Mouse (Mus musculus): ENCODE measurements around the gene Zcchc8. TPM values are rescaled to one million over a fixed set of nuclear protein-coding genes. Genes with fewer than 3 reads are reported as not detected.
A peak's percentile ranks its signal among the peaks of the same experiment; 100 is the strongest.
"Not testable (repeated sequence)": the region's sequence is repeated elsewhere in the genome, so short reads cannot be mapped to it uniquely, and the experiment has no call there.

Gene Zcchc8
- total and polyA plus RNA-seq, 3 experiments = 12.6 to 24.9 (median 23.2) TPM

DNA sequence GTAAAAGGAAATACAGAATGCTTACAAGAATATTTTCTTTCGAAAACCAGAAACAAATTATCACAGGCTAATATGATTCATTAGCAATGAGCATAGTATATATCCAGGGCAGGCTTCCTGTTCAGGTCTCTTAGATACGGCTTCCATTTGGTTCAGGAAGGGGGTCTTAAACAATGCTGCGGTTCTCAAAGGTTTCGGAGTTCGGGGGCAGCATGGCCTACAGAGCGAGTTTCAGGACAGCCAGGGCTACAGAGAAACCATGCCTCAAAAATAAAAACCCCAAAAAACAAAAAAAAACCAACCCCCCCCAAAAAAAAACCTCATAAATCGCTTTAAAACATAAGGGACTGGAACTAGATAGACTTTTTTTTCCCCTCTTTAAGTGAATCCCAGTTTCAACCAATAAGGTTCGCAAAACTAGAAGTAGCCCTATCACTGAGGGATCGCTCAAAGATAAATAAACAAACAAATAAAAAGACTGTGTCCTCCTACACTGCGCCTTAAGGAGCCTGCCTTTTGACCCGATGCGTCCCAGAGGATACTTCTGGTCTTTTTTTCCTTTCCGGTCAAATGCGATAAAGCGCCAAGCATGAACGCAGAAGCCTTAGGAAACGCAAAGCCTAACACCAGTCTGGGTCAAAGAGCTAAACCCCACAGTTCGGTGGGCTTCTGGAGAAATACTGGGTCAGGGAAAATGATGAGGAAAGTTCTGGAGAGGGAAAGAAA, 27.6 kb upstream of the Zcchc8 start:
- peak overlapping the region; percentile 99 for H3K27ac ChIP-seq
- peaks cover 9% of the 10 kb centered on the region; the same call in 1 of the 2 replicates for H3K4me1 ChIP-seq (ENCODE audit: control insufficient read depth, insufficient read depth, low read length)
- H3K36me3 ChIP-seq (ENCODE audit: control insufficient read depth, insufficient read depth, low read length) = peaks cover 38% of the 10 kb centered on the region
- H3K27me3 ChIP-seq (ENCODE audit: control insufficient read depth, insufficient read depth, low read length) = no peaks in the 10 kb centered on the region
- H3K9ac ChIP-seq (ENCODE audit: low read depth, low read length) = peak overlapping the region; percentile 67
- under 1% methylated on average over 18 of the region's 18 CpGs for WGBS
- no peak for TF ChIP-seq POLR2A (IDR thresholded peaks at IDR 0.05; ENCODE audit: insufficient read depth, low read depth, low read length)
- no peak for TF ChIP-seq EP300 (IDR thresholded peaks at IDR 0.05; ENCODE audit: insufficient read depth, low read depth, low read length)
- no peak for TF ChIP-seq CTCF (IDR thresholded peaks at IDR 0.05)
- H3K4me3 ChIP-seq = peak overlapping the region; percentile 92
- DNase-seq = no peak
- H3K79me2 ChIP-seq (replicated peaks; ENCODE audit: control insufficient read depth, insufficient read depth, low read length) = no peaks in the 10 kb centered on the region; the same call in 1 of the 2 replicates
- intact Hi-C loops (cut with DNase I) = loop anchor here (1.0 to 5.0 kb wide), 3 partner anchors 28 to 579 kb away; partner anchors contain the start of genes Denr, Mphosph9 and Zcchc8

GRCm38 (mm10) chr5:123747604-123748003, 26.7 kb upstream of the Zcchc8 start:
- TF ChIP-seq EP300 (IDR thresholded peaks at IDR 0.05; ENCODE audit: insufficient read depth, low read depth, low read length) (no peak), CTCF (IDR thresholded peaks at IDR 0.05) (no peak), POLR2A (IDR thresholded peaks at IDR 0.05; ENCODE audit: insufficient read depth, low read depth, low read length) (no peak)
- no peak overlapping the region; the same call in 1 of the 2 replicates for H3K27ac ChIP-seq
- intact Hi-C loops (cut with DNase I) = loop anchor here (2.0 to 5.0 kb wide), 2 partner anchors 27 to 160 kb away; partner anchors contain the start of genes Denr and Zcchc8
- no peak for DNase-seq
- peak overlapping the region; percentile 57 for H3K9ac ChIP-seq (ENCODE audit: low read depth, low read length)
- H3K4me3 ChIP-seq = peak overlapping the region; percentile 92
- 6% methylated on average over 7 of the region's 7 CpGs for WGBS
- peaks cover 45% of the 10 kb centered on the region for H3K36me3 ChIP-seq (ENCODE audit: control insufficient read depth, insufficient read depth, low read length)
- H3K4me1 ChIP-seq (ENCODE audit: control insufficient read depth, insufficient read depth, low read length) = peaks cover 9% of the 10 kb centered on the region; the same call in 1 of the 2 replicates
- H3K27me3 ChIP-seq (ENCODE audit: control insufficient read depth, insufficient read depth, low read length) = no peaks in the 10 kb centered on the region
- H3K79me2 ChIP-seq (replicated peaks; ENCODE audit: control insufficient read depth, insufficient read depth, low read length) = no peaks in the 10 kb centered on the region; the same call in 1 of the 2 replicates

DNA sequence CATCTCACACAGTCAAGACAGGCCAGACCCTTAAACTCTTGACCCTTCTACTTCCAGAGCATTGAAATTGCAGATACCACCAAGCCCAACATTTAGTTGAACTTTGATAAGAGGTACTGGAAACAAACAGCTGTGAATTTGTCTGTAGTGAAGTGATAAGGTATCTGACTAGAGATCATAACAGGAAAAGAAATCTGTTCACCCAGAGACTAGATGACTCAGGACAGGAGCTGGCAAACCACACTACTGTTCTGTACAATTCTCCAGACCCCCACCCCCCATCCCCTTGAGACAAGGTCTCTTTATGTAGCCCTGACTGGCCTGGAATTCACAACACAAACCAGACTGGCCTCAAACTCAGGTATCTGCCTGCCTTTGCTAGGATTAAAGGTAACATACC, 25.4 kb upstream of the Zcchc8 start:
- Histone ChIP-seq H3K27me3 (ENCODE audit: control insufficient read depth, insufficient read depth, low read length) (no peaks in the 10 kb centered on the region), H3K79me2 (replicated peaks; ENCODE audit: control insufficient read depth, insufficient read depth, low read length) (no peaks in the 10 kb centered on the region; the same call in 1 of the 2 replicates), H3K36me3 (ENCODE audit: control insufficient read depth, insufficient read depth, low read length) (peaks cover 49% of the 10 kb centered on the region), H3K4me1 (ENCODE audit: control insufficient read depth, insufficient read depth, low read length) (peaks cover 9% of the 10 kb centered on the region; the same call in 1 of the 2 replicates), H3K4me3 (peak overlapping the region; percentile 11; the same call in 1 of the 2 replicates), H3K27ac (no peak overlapping the region), H3K9ac (ENCODE audit: low read depth, low read length) (no peak overlapping the region)
- TF ChIP-seq EP300 (IDR thresholded peaks at IDR 0.05; ENCODE audit: insufficient read depth, low read depth, low read length) (no peak), POLR2A (IDR thresholded peaks at IDR 0.05; ENCODE audit: insufficient read depth, low read depth, low read length) (no peak), CTCF (IDR thresholded peaks at IDR 0.05) (no peak)
- intact Hi-C loops (cut with DNase I) = loop anchor here (5.0 kb wide), 1 partner anchor 161 kb away; the partner anchor contains the start of gene Denr
- DNase-seq = no peak

DNA sequence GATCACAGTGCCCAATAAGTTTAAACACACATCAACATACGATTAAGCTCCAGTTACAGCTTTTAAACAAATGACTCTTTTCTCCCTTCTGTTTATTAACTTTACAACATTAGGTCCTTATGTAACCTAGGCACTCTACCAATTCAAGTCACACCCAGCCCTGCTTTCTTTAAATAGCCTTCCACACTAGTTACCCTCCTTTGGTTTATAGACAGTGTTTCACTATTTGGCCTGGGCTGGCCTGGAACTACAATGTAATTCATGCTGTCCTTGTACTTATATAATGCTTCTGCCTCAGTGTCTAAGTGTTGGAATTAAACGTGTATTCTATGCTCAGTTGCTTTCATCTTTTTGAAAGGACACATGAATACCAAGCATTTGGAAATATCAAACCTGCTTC, 23.5 kb upstream of the Zcchc8 start:
- intact Hi-C loops (cut with DNase I) = no loop called here
- Histone ChIP-seq H3K36me3 (ENCODE audit: control insufficient read depth, insufficient read depth, low read length) (peaks cover 55% of the 10 kb centered on the region), H3K27me3 (ENCODE audit: control insufficient read depth, insufficient read depth, low read length) (no peaks in the 10 kb centered on the region), H3K27ac (peak overlapping the region; percentile 29), H3K79me2 (replicated peaks; ENCODE audit: control insufficient read depth, insufficient read depth, low read length) (no peaks in the 10 kb centered on the region; the same call in none of the 2 replicates), H3K4me3 (no peak overlapping the region), H3K4me1 (ENCODE audit: control insufficient read depth, insufficient read depth, low read length) (peaks cover 9% of the 10 kb centered on the region; the same call in 1 of the 2 replicates), H3K9ac (ENCODE audit: low read depth, low read length) (no peak overlapping the region)
- TF ChIP-seq POLR2A (IDR thresholded peaks at IDR 0.05; ENCODE audit: insufficient read depth, low read depth, low read length) (no peak), EP300 (IDR thresholded peaks at IDR 0.05; ENCODE audit: insufficient read depth, low read depth, low read length) (no peak), CTCF (IDR thresholded peaks at IDR 0.05) (no peak)
- WGBS = 46% methylated on average over 2 of the region's 2 CpGs
- DNase-seq = no peak

DNA sequence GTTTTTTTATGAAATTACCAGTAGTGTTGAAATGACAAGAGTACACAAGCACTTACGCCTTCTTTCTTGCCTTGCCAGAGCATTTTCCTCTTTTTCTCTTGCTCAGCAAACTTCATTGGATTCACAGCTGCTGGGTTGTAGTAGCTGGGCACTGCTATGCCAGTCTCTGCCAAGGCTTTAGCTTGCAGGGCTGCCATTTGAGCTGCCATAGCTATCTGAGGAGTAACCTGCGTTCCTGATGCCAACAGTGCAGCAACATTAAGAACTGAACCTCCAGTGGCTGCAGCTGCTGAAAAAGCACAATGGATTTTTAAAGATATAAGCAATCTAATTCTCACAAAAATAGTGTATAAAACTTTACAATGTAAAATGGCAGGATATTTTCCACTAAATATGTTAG, 10.1 kb upstream of the Zcchc8 start:
- TF ChIP-seq EP300 (IDR thresholded peaks at IDR 0.05; ENCODE audit: insufficient read depth, low read depth, low read length) (no peak), CTCF (IDR thresholded peaks at IDR 0.05) (no peak)
- Histone ChIP-seq H3K79me2 (replicated peaks; ENCODE audit: control insufficient read depth, insufficient read depth, low read length) (0 out of 2 replicates have a peak, but pooled peaks cover 1% of the 10 kb centered on the region), H3K4me3 (no peak overlapping the region), H3K27ac (no peak overlapping the region), H3K4me1 (ENCODE audit: control insufficient read depth, insufficient read depth, low read length) (no peaks in the 10 kb centered on the region), H3K27me3 (ENCODE audit: control insufficient read depth, insufficient read depth, low read length) (no peaks in the 10 kb centered on the region), H3K36me3 (ENCODE audit: control insufficient read depth, insufficient read depth, low read length) (peaks cover 42% of the 10 kb centered on the region), H3K9ac (ENCODE audit: low read depth, low read length) (no peak overlapping the region)
- 74% methylated on average over 2 of the region's 2 CpGs for WGBS
- no peak for DNase-seq
- intact Hi-C loops (cut with DNase I) = no loop called here

DNA sequence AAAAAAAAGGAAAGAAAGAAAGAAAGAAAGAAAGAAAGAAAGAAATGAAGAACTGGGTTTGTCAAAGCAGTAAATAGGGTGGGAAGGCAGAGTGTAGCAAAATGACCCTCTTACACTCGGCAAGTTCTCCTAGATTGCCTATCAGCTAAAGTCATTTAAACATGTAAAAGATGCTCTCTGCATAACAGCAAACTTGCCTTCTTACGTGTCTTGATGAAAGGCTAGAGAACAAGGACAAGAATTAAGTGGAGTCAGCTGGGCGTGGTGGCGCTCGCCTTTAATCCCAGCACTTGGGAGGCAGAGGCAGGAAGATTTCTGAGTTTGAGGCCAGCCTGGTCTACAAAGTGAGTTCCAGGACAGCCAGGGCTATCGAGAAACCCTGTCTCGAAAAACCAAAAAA, 2.9 kb upstream of the Zcchc8 start:
- not testable (repeated sequence) for H3K4me1 ChIP-seq (ENCODE audit: control insufficient read depth, insufficient read depth, low read length); H3K79me2 ChIP-seq (replicated peaks; ENCODE audit: control insufficient read depth, insufficient read depth, low read length); DNase-seq; H3K4me3 ChIP-seq; H3K9ac ChIP-seq (ENCODE audit: low read depth, low read length); H3K27me3 ChIP-seq (ENCODE audit: control insufficient read depth, insufficient read depth, low read length); H3K27ac ChIP-seq
- intact Hi-C loops (cut with DNase I) = loop anchor here (5.0 kb wide), 1 partner anchor 183 kb away; the partner anchor contains the start of gene Denr
- peaks cover 10% of the 10 kb centered on the region for H3K36me3 ChIP-seq (ENCODE audit: control insufficient read depth, insufficient read depth, low read length)
- WGBS = 87% methylated on average over 7 of the region's 7 CpGs

Data from heart, adult 2 months (tissue).